Mouse (Mus musculus) skeletal muscle tissue, adult 2 months (tissue): ENCODE data around the gene Parva.

Experiments
- DNase-seq: peaks from one replicate; pipeline ENCODE4 v3.0.0-alpha.2; 2012; ENCODE audit warnings: low read depth, low spot score

The Parva gene

DNA sequence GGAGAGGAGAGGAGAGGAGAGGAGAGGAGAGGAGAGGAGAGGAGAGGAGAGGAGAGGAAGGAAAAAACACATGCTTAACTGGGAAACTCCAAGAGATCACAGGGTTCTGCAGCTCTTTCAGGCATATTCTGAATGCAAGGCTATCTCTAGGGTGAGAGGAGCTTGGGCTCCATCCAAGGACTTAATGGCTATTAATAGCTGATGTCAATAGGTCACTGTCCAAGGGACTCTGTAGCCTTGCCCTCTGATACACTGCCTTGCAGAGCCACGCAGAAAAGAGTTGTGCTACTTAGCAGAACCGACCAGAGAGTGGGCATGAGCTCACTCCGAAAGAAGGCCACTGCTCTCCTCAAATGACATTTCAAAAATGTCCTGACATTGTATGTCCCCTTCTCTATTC lies 172.9 kb downstream of the Parva start:
- peak; percentile 73 for DNase-seq

- DNase-seq = no peak
Measured at GRCm38 (mm10) chr7:112602966-112603365, 175.7 kb downstream of the Parva start.

- peak; percentile 39 for DNase-seq
Measured at GRCm38 (mm10) chr7:112603496-112604170, 176.3 kb downstream of the Parva start.

DNA sequence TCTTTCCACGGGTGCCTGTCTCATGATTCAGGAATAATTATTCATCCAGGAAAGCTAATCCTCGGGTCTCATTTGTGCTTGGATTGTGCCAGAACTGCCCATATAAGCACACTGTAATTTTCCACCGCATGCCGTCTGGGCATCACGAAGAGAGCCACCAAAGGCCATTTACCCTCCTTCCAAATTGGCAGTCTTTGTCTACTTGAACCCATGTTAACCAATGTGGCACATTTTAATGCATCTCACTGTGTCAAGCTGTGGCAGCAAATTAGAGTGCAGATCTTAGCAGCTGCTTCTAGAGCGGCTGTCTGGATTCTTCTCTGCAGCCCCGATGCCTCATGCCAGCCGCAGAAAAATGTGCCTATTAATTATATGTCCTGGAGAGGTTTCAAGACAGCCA lies 176.9 kb downstream of the Parva start:
- no peak for DNase-seq

GRCm38 (mm10) chr7:112614046-112614790 lies 186.9 kb downstream of the Parva start:
- DNase-seq = no peak

GRCm38 (mm10) chr7:112614791-112615668 lies 187.7 kb downstream of the Parva start:
- peak; percentile 32 for DNase-seq

DNA sequence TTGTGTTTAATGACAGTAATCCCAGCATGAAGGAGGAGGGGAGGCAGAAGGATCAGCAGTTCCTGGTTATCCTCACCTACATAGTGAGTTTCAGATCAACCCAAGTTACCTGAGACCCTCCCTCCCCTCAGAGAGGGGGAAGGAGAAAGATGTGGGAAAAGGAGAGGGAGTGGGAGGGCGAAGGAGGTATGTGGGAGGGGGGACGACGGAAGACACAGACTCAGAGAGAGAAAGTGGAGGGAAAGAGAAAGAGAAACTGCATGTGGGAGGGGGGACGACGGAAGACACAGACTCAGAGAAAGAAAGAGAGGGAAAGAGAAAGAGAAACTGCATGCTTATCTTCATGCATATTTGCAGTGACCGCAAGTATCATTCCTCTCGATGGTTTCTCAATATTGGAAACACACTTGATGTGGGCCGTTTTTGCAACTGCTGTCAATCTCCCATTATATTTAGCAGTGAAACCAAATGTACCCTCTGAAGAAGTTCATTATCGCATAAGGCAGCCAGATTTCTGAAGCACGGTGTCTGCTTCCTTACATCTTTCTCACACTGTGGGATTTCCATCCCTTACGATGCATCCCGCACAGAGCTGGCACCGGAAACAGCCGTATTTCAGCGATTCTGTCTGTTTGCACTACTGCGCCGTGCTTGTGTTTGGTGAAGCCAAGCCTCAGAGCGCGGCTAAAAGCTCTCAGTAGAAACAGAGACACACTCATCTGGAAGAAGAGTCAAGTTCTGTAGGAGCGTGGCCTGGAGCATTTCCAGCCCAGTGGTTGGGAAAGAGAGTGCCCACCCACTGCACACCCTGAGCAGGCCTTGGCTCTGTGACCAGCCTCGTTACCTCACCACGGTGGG lies 193.2 kb downstream of the Parva start:
- DNase-seq = no peak

- no peak for DNase-seq
Measured at GRCm38 (mm10) chr7:112627481-112627880, 200.2 kb downstream of the Parva start.

- no peak for DNase-seq
Measured at GRCm38 (mm10) chr7:112634505-112635213, 207.4 kb downstream of the Parva start.

- DNase-seq = no peak
Measured at GRCm38 (mm10) chr7:112635936-112636335, 208.6 kb downstream of the Parva start.
